Mouse (Mus musculus) embryonic facial prominence, embryonic 10.5 days (tissue): ENCODE results near the gene Trdmt1. TPM values are rescaled to one million over a fixed set of nuclear protein-coding genes. Genes with fewer than 3 reads are reported as not detected.

Experiments used
- DNase-seq: peaks from one replicate; pipeline ENCODE4 v3.0.0-alpha.2; 2017; ENCODE audit warnings: low spot score
- H3K27ac ChIP-seq: fragments of 300-500 bp; sonication (generic); replicated peaks from 2 replicates; pipeline ENCODE4 v1.5.1; 2016; ENCODE audit warnings: mild to moderate bottlenecking
- H3K27me3 ChIP-seq: fragments of 300-500 bp; sonication (generic); replicated peaks from 2 replicates; pipeline ENCODE4 v1.6.1; 2016; ENCODE audit warnings: low read depth, mild to moderate bottlenecking; ENCODE audit not compliant: poor library complexity, severe bottlenecking
- H3K36me3 ChIP-seq: fragments of 300-500 bp; sonication (generic); replicated peaks from 2 replicates; pipeline ENCODE4 v1.6.1; 2016; ENCODE audit warnings: mild to moderate bottlenecking, moderate library complexity
- H3K4me1 ChIP-seq: fragments of 300-500 bp; sonication (generic); 2 replicates; pipeline ENCODE4 v1.6.1; 2016
- H3K4me3 ChIP-seq: fragments of 300-500 bp; sonication (generic); 2 replicates; pipeline ENCODE4 v1.5.1; 2016; ENCODE audit warnings: mild to moderate bottlenecking, moderate library complexity
- H3K9me3 ChIP-seq: fragments of 300-500 bp; sonication (generic); 2 replicates; pipeline ENCODE4 v1.6.1; 2016; ENCODE audit warnings: mild to moderate bottlenecking
- WGBS: fragments of 180-500 bp; shearing (Covaris S2); methylation state at CpG from one replicate; pipeline ENCODE4 v1.1.7; 2016; 5-methylcytosine and 5-hydroxymethylcytosine counted together
- polyA plus RNA-seq: library from polyadenylated mRNA; unstranded; fragments of >200 nt; fragmentation: Nextera tagmentation; extraction: Ambion mirVana; gene quantifications from 2 replicates; pipeline ENCODE4 v1.2.1, GENCODE M21; 2016

The Trdmt1 gene
- polyA plus RNA-seq, 1 experiment from 2014 or later: 7.5 TPM

GRCm38 (mm10) chr2:13573408-13574065 is 29.1 kb upstream of the Trdmt1 start, which contains the start of gene Vim:
Gene Vim (plus strand): TSS chr2:13573927.
- Histone ChIP-seq H3K9me3 (no peaks in the 10 kb centered on the region), H3K27ac (peak within 1 kb of the TSS; percentile 94)
- peak; percentile 93 for DNase-seq

GRCm38 (mm10) chr2:13572647-13573407 is 28.4 kb upstream of the Trdmt1 start:
- Histone ChIP-seq H3K9me3 (no peaks in the 10 kb centered on the region), H3K4me1 (peaks cover 31% of the 10 kb centered on the region), H3K27me3 (peaks cover 12% of the 10 kb centered on the region; the same call in 1 of the 2 replicates), H3K36me3 (peaks cover 18% of the 10 kb centered on the region), H3K4me3 (peak overlapping the region; percentile 83), H3K27ac (peak overlapping the region; percentile 94)
- no peak for DNase-seq
- 6% methylated on average over 12 of the region's 12 CpGs for WGBS

More at GRCm38 (mm10) chr2:13573408-13574065, 29.1 kb upstream of the Trdmt1 start, which contains the start of gene Vim:
- peaks cover 24% of the 10 kb centered on the region for H3K36me3 ChIP-seq
- WGBS: under 1% methylated on average over 26 of the region's 26 CpGs
- H3K4me1 ChIP-seq: peaks cover 31% of the 10 kb centered on the region
- peak within 1 kb of the TSS; percentile 83 for H3K4me3 ChIP-seq
- H3K27me3 ChIP-seq: peaks cover 12% of the 10 kb centered on the region; the same call in 1 of the 2 replicates

DNA sequence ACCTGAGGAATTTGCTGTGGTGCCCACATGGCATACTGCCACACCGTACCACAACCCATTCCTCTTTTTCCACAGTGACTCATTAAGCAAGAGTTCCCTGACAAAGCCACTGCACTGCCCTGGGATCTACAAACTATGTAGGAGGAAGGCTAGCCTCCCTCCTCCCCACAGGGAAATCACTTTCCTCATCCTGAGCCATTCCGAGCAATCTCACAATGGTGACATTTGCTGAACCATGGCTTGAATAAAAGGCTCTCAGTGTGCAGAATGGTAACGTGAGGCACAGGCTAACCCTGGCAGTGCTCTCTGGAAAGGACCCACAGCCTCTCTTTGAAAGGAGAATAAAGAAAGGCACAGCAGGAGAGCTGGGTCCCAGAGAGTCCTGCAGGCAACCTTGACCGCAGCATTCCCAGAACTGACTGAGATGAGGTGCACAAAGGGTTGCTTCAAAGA is 27.7 kb upstream of the Trdmt1 start:
- Histone ChIP-seq H3K9me3 (no peaks in the 10 kb centered on the region), H3K4me1 (peaks cover 31% of the 10 kb centered on the region), H3K27ac (peak overlapping the region; percentile 94), H3K4me3 (peak overlapping the region; percentile 83; the same call in 1 of the 2 replicates), H3K27me3 (peaks cover 12% of the 10 kb centered on the region; the same call in 1 of the 2 replicates), H3K36me3 (peaks cover 12% of the 10 kb centered on the region)
- 14% methylated on average over 4 of the region's 4 CpGs for WGBS
- peak; percentile 18 for DNase-seq

DNA sequence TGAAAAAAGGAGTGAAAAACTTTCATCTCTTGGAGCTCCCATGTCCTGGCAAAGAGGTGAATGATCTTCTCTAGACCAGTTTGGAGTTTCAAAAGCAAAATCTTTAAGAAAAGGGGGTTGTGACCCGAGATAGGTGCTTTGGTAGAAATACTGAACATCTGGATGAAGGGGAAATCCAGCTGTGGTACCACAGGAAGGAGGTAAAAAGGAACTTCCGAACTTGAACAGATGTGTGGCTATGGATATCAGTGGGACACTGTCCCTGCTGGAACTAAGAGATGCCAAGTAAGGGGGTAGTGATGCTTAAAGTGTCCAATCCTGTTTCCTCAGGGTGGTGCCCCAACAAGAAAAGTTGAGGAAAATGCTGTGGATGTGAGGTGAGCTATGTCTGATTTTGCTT is 25.7 kb upstream of the Trdmt1 start:
- H3K36me3 ChIP-seq: no peaks in the 10 kb centered on the region
- no peaks in the 10 kb centered on the region for H3K9me3 ChIP-seq
- WGBS: 70% methylated on average over 2 of the region's 2 CpGs
- H3K27ac ChIP-seq: no peak overlapping the region
- peaks cover 20% of the 10 kb centered on the region for H3K4me1 ChIP-seq
- no peak overlapping the region for H3K4me3 ChIP-seq
- H3K27me3 ChIP-seq: peaks cover 8% of the 10 kb centered on the region; the same call in 1 of the 2 replicates
- no peak for DNase-seq

DNA sequence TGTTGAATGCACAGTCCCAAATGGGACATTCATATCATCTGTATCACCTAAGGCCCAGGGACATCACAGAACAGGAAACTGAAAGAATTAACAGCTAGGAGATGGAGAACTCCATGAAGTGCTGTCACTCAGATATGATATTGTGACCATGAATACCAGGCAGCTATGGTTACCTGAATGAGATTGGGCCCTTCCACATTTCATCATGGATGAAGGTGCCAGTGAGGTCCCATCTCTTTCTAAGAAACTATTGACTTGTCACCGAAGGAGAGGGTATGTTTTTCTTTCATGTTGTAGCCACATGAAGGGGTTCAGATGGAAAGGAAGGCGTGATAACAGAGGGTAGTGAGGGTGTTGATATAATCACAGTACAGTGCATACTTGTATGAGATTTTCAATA is 15.9 kb upstream of the Trdmt1 start:
- no peak for DNase-seq
- H3K4me3 ChIP-seq: no peak overlapping the region
- WGBS: 88% methylated on average over 2 of the region's 2 CpGs
- no peaks in the 10 kb centered on the region for H3K9me3 ChIP-seq
- no peak overlapping the region for H3K27ac ChIP-seq
- H3K27me3 ChIP-seq: no peaks in the 10 kb centered on the region
- no peaks in the 10 kb centered on the region for H3K36me3 ChIP-seq
- no peaks in the 10 kb centered on the region for H3K4me1 ChIP-seq

DNA sequence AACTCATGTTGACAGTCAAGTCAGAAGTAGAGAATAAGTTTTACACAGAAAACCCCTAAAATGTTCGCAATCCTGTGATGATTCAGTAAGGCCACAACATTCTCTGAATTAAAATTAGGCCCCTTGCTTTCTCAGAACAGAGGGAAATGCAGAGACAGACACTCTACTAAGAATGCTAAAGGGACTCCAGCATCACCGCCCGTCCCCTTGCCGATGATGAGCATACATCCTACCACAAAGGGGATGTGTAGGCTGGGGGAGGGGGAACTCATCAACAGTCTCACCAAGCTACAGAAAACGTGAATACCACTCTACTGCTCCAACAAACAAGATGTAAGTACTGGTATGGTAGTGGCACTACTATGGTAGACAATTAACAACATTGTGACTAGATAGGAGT is 15.3 kb upstream of the Trdmt1 start:
- no peaks in the 10 kb centered on the region for H3K9me3 ChIP-seq
- H3K36me3 ChIP-seq: no peaks in the 10 kb centered on the region
- WGBS: 81% methylated on average over 5 of the region's 5 CpGs
- no peaks in the 10 kb centered on the region for H3K4me1 ChIP-seq
- no peak overlapping the region for H3K4me3 ChIP-seq
- DNase-seq: no peak
- no peaks in the 10 kb centered on the region for H3K27me3 ChIP-seq
- H3K27ac ChIP-seq: no peak overlapping the region

- H3K9me3 ChIP-seq: no peaks in the 10 kb centered on the region
- H3K4me1 ChIP-seq: no peaks in the 10 kb centered on the region; the same call in 1 of the 2 replicates
- no peaks in the 10 kb centered on the region for H3K27me3 ChIP-seq
- 88% methylated on average over 5 of the region's 5 CpGs for WGBS
- H3K36me3 ChIP-seq: no peaks in the 10 kb centered on the region
- H3K4me3 ChIP-seq: no peak overlapping the region
- no peak for DNase-seq
- no peak overlapping the region for H3K27ac ChIP-seq
These were observed 14.8 kb upstream of the Trdmt1 start for GRCm38 (mm10) chr2:13559303-13559702.

GRCm38 (mm10) chr2:13558607-13559262 is 14.3 kb upstream of the Trdmt1 start:
- peaks cover 6% of the 10 kb centered on the region for H3K4me1 ChIP-seq
- no peaks in the 10 kb centered on the region for H3K27me3 ChIP-seq
- H3K9me3 ChIP-seq: no peaks in the 10 kb centered on the region
- no peak overlapping the region for H3K27ac ChIP-seq
- no peaks in the 10 kb centered on the region for H3K36me3 ChIP-seq
- H3K4me3 ChIP-seq: no peak overlapping the region
- no peak for DNase-seq
- WGBS: 49% methylated on average over 5 of the region's 5 CpGs

DNA sequence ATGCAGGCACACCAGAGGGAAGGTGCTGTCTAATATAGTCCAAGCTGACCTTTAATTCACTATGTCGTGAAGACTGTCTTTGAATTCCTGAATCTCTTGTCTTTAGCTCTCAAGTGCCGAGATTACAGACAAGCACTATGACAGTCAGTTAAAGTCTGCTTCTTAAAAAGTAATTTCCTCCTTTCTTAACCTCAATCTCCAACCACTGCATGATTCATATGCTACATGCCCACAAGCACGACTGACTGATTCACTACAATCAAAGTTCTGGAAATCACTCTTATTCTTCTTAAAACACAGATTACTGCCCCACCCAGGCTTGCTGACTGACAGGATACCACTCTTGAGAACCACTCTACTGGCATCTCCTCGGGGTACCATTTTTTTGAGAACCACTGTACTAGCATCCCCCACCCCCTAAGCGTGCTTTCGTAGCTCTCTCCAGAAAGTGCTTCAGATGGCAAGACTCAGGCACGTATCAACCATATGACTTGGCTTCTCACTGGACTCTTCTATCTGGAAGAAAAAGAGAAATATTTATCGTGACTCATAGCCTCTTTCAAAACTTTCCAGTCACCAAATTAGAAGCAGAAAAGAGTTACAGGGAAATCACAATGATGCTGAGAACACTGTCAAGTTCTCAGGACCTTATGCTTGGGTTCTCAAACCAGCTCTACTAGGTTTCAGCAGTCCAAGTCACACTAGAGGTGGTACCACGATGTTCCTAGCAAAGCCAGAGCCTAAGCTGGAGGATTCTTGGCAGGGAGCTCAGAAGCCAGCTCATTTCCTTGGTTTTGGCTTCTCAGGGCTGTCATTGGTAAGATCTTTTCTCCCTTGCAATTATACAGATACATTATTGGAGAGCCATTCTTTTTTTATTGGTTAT is 12.9 kb upstream of the Trdmt1 start:
- Histone ChIP-seq H3K9me3 (no peaks in the 10 kb centered on the region), H3K36me3 (no peaks in the 10 kb centered on the region), H3K4me1 (peaks cover 6% of the 10 kb centered on the region), H3K27ac (no peak overlapping the region), H3K27me3 (no peaks in the 10 kb centered on the region), H3K4me3 (no peak overlapping the region)
- no peak for DNase-seq
- WGBS: 86% methylated on average over 9 of the region's 9 CpGs

- H3K4me3 ChIP-seq: no peak overlapping the region
- H3K9me3 ChIP-seq: no peaks in the 10 kb centered on the region
- no peaks in the 10 kb centered on the region for H3K36me3 ChIP-seq
- no peak for DNase-seq
- peaks cover 6% of the 10 kb centered on the region for H3K4me1 ChIP-seq
- H3K27me3 ChIP-seq: no peaks in the 10 kb centered on the region
- H3K27ac ChIP-seq: no peak overlapping the region
These were observed 11.8 kb upstream of the Trdmt1 start for GRCm38 (mm10) chr2:13556239-13556638.

GRCm38 (mm10) chr2:13553966-13554365 is 9.5 kb upstream of the Trdmt1 start:
- H3K4me3 ChIP-seq: no peak overlapping the region
- H3K4me1 ChIP-seq: peaks cover 6% of the 10 kb centered on the region
- 59% methylated on average over 2 of the region's 2 CpGs for WGBS
- no peak overlapping the region for H3K27ac ChIP-seq
- no peak for DNase-seq
- no peaks in the 10 kb centered on the region for H3K36me3 ChIP-seq
- no peaks in the 10 kb centered on the region for H3K27me3 ChIP-seq
- no peaks in the 10 kb centered on the region for H3K9me3 ChIP-seq

DNA sequence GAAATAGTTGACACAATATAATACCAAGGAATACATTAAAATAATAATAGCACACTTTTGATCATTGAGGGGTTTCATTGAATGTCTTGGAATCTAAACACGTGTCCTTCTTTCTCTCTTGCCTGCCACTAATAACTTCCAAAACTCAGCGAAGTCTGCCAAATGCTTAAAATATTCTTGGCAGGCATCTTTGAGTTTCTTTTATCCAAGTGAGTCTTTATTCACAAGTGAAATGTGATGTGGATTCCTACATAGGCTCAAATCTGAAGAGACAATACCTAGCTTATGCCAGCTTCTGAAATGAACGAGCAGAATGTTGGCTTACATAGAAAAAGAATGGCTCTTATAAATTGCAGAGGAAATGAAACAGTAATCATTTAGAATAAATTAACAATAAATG is 4.3 kb upstream of the Trdmt1 start:
- Histone ChIP-seq H3K4me3 (no peak overlapping the region), H3K27ac (no peak overlapping the region), H3K36me3 (no peaks in the 10 kb centered on the region), H3K9me3 (no peaks in the 10 kb centered on the region), H3K4me1 (peaks cover 15% of the 10 kb centered on the region), H3K27me3 (no peaks in the 10 kb centered on the region)
- no peak for DNase-seq
- 86% methylated on average over 3 of the region's 3 CpGs for WGBS
